Mouse (Mus musculus) forebrain, embryonic 14.5 days (tissue): ENCODE data around the gene Hs6st3. TPM values are rescaled to one million over a fixed set of nuclear protein-coding genes. Genes with fewer than 3 reads are reported as not detected.

Experiments
- ATAC-seq: fragments of 200-750 bp; cut with Nextera tagmentation; 2 replicates; pipeline ENCODE4 v1.8.0; 2017; ENCODE audit warnings: mild to moderate bottlenecking, moderate library complexity
- DNase-seq: peaks from one replicate; pipeline ENCODE4 v3.0.0-alpha.2; 2015; ENCODE audit warnings: low spot score
- H3K27ac ChIP-seq: fragments of 300-500 bp; sonication (generic); 2 replicates; pipeline ENCODE4 v1.5.1; 2014; ENCODE audit warnings: low read depth, mild to moderate bottlenecking, control low read depth, low read length, moderate library complexity
- H3K27me3 ChIP-seq: fragments of 300-500 bp; sonication (generic); replicated peaks from 2 replicates; pipeline ENCODE4 v1.6.1; 2014; ENCODE audit warnings: low read length, control low read depth, mixed read lengths; ENCODE audit not compliant: control insufficient read depth, insufficient read depth
- H3K36me3 ChIP-seq: fragments of 300-500 bp; sonication (generic); 2 replicates; pipeline ENCODE4 v1.6.1; 2014; ENCODE audit warnings: low read length, control low read depth; ENCODE audit not compliant: control insufficient read depth, insufficient read depth
- H3K4me1 ChIP-seq: fragments of 300-500 bp; sonication (generic); 2 replicates; pipeline ENCODE4 v1.6.1; 2014; ENCODE audit warnings: antibody characterized with exemption, low read length, control low read depth; ENCODE audit not compliant: control insufficient read depth, insufficient read depth
- H3K4me2 ChIP-seq: fragments of 300-500 bp; sonication (generic); 2 replicates; pipeline ENCODE4 v1.6.1; 2014; ENCODE audit warnings: mild to moderate bottlenecking, control low read depth, low read length
- H3K4me3 ChIP-seq: fragments of 300-500 bp; sonication (generic); 2 replicates; pipeline ENCODE4 v1.5.1; 2014; ENCODE audit warnings: low read depth, low read length, control low read depth
- H3K9ac ChIP-seq: fragments of 300-500 bp; sonication (generic); 2 replicates; pipeline ENCODE4 v1.6.1; 2014; ENCODE audit warnings: mild to moderate bottlenecking, low read length, control low read depth, moderate library complexity
- H3K9me3 ChIP-seq: fragments of 300-500 bp; sonication (generic); replicated peaks from 2 replicates; pipeline ENCODE4 v1.6.1; 2016; ENCODE audit warnings: low read length, control low read depth, mixed read lengths; ENCODE audit not compliant: control insufficient read depth
- WGBS: fragments of 180-500 bp; shearing (Covaris S2); extraction: QIAGEN DNeasy Blood & Tissue Kit; methylation state at CpG from one replicate; pipeline ENCODE4 v1.1.7; 2014; 5-methylcytosine and 5-hydroxymethylcytosine counted together
- polyA plus RNA-seq: library from polyadenylated mRNA; unstranded; fragments of >200 nt; fragmentation: Nextera tagmentation; extraction: Ambion mirVana; gene quantifications from 2 replicates; pipeline ENCODE4 v1.2.1, GENCODE M21; 2014

The Hs6st3 gene
- polyA plus RNA-seq, 1 experiment from 2014 or later, result 0.50 TPM

GRCm38 (mm10) chr14:119347236-119347635 lies 209.1 kb downstream of the Hs6st3 start:
- ATAC-seq, result no peak
- Histone ChIP-seq H3K27ac (no peak overlapping the region), H3K4me1 (no peaks in the 10 kb centered on the region), H3K27me3 (no peaks in the 10 kb centered on the region), H3K4me3 (no peak overlapping the region), H3K9ac (no peak overlapping the region), H3K4me2 (no peak overlapping the region), H3K36me3 (no peaks in the 10 kb centered on the region), H3K9me3 (no peaks in the 10 kb centered on the region)
- WGBS, result 44% methylated on average over 11 of the region's 11 CpGs
- DNase-seq, result no peak

- Histone ChIP-seq H3K27me3 (no peaks in the 10 kb centered on the region), H3K36me3 (no peaks in the 10 kb centered on the region), H3K4me1 (no peaks in the 10 kb centered on the region), H3K4me2 (no peak overlapping the region), H3K9ac (no peak overlapping the region), H3K4me3 (no peak overlapping the region), H3K27ac (no peak overlapping the region), H3K9me3 (no peaks in the 10 kb centered on the region)
- DNase-seq (no peak), ATAC-seq (no peak)
- WGBS, result 95% methylated on average over 4 of the region's 4 CpGs
Observed at GRCm38 (mm10) chr14:119361414-119361813, 223.3 kb downstream of the Hs6st3 start.

DNA sequence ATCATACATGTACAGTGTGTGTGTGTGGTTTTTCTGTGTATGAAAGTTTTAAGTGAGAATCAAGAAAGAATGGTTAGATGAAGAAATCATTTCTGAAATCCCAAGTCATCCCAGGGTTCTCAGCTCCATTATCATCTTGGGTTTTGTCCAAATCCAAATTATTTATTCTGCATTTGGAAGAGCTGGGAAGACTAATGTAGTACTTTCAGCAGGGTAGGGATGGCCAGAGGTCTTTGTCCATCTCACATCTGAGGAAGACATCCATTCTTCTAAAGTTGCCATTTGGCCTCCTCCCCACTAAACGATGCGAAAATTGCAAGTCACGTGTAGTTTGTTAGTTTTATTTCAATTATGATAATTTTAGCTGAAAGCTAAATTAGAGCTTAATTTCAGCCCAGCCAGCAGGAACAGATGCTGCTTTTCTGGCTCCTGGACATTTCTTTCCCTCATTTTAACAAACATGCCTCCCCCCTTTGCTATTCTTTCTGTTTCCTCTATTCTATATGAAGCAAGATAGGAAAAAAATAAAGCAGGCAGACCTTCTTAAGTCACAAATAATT lies 229.8 kb downstream of the Hs6st3 start:
- H3K27me3 ChIP-seq, result no peaks in the 10 kb centered on the region
- no peak overlapping the region for H3K4me2 ChIP-seq
- H3K4me3 ChIP-seq, result no peak overlapping the region
- peak; percentile 41 for DNase-seq
- no peak for ATAC-seq
- H3K9ac ChIP-seq, result no peak overlapping the region
- no peak overlapping the region for H3K27ac ChIP-seq
- H3K4me1 ChIP-seq, result no peaks in the 10 kb centered on the region
- no peaks in the 10 kb centered on the region for H3K36me3 ChIP-seq
- H3K9me3 ChIP-seq, result no peaks in the 10 kb centered on the region
- 53% methylated on average over 3 of the region's 3 CpGs for WGBS

- DNase-seq, result no peak
- no peaks in the 10 kb centered on the region for H3K27me3 ChIP-seq
- no peaks in the 10 kb centered on the region for H3K36me3 ChIP-seq
- H3K9me3 ChIP-seq, result no peaks in the 10 kb centered on the region
- no peak overlapping the region for H3K4me3 ChIP-seq
- H3K4me1 ChIP-seq, result no peaks in the 10 kb centered on the region
- WGBS, result 75% methylated on average over 8 of the region's 8 CpGs
- no peak for ATAC-seq
- H3K27ac ChIP-seq, result no peak overlapping the region
- no peak overlapping the region for H3K9ac ChIP-seq
- no peak overlapping the region for H3K4me2 ChIP-seq
Observed at GRCm38 (mm10) chr14:119369274-119369673, 231.1 kb downstream of the Hs6st3 start.

DNA sequence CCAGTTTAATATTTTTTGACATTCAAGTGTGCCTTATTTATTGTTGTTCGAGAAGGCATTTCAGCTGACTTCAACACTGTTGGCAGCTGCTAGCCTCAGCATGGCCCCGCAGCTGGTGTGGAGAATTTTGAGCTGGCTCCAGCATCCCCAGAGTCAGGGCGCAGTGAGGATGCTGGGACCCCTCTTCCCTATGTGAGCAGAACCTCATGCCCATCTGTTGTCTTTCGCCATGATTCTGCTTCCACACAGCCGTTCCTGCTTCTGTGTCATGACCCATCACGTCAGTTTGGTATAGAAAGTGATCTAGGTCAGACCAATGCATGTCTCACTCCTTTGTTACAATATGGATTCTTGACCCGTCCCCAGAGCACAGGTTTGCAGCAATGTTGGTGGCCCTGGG lies 231.9 kb downstream of the Hs6st3 start:
- Histone ChIP-seq H3K4me3 (no peak overlapping the region), H3K4me1 (no peaks in the 10 kb centered on the region), H3K27me3 (no peaks in the 10 kb centered on the region), H3K36me3 (no peaks in the 10 kb centered on the region), H3K27ac (no peak overlapping the region), H3K9ac (no peak overlapping the region), H3K9me3 (no peaks in the 10 kb centered on the region), H3K4me2 (no peak overlapping the region)
- whole genome bisulfite sequencing, result 82% methylated on average over 7 of the region's 7 CpGs
- no peak for DNase-seq
- peak; percentile 34; the same call in 1 of the 2 replicates for ATAC-seq

GRCm38 (mm10) chr14:119379303-119379702 lies 241.2 kb downstream of the Hs6st3 start:
- no peak for ATAC-seq
- Histone ChIP-seq H3K4me1 (no peaks in the 10 kb centered on the region), H3K4me2 (no peak overlapping the region), H3K27me3 (no peaks in the 10 kb centered on the region), H3K9ac (no peak overlapping the region), H3K27ac (no peak overlapping the region), H3K36me3 (no peaks in the 10 kb centered on the region), H3K4me3 (no peak overlapping the region), H3K9me3 (no peaks in the 10 kb centered on the region)
- 86% methylated on average over 2 of the region's 2 CpGs for WGBS
- no peak for DNase-seq

- no peak overlapping the region for H3K4me3 ChIP-seq
- no peak for ATAC-seq
- no peaks in the 10 kb centered on the region for H3K27me3 ChIP-seq
- no peaks in the 10 kb centered on the region for H3K36me3 ChIP-seq
- H3K4me2 ChIP-seq, result no peak overlapping the region
- no peak overlapping the region for H3K27ac ChIP-seq
- no peak overlapping the region for H3K9ac ChIP-seq
- no peaks in the 10 kb centered on the region for H3K9me3 ChIP-seq
- DNase-seq, result no peak
- no peaks in the 10 kb centered on the region for H3K4me1 ChIP-seq
- WGBS, result 93% methylated on average over 10 of the region's 10 CpGs
Observed at GRCm38 (mm10) chr14:119401618-119402017, 263.5 kb downstream of the Hs6st3 start.

- no peak overlapping the region for H3K27ac ChIP-seq
- no peak overlapping the region for H3K9ac ChIP-seq
- ATAC-seq (no peak), DNase-seq (no peak)
- H3K4me1 ChIP-seq, result no peaks in the 10 kb centered on the region
- WGBS, result 62% methylated on average over 11 of the region's 11 CpGs
- no peaks in the 10 kb centered on the region for H3K9me3 ChIP-seq
- no peak overlapping the region for H3K4me3 ChIP-seq
- H3K4me2 ChIP-seq, result no peak overlapping the region
- no peaks in the 10 kb centered on the region for H3K27me3 ChIP-seq
- H3K36me3 ChIP-seq, result no peaks in the 10 kb centered on the region
Observed at GRCm38 (mm10) chr14:119409334-119410050, 271.4 kb downstream of the Hs6st3 start.

GRCm38 (mm10) chr14:119422894-119423293 lies 284.8 kb downstream of the Hs6st3 start:
- Histone ChIP-seq H3K27ac (no peak overlapping the region), H3K4me2 (no peak overlapping the region), H3K27me3 (no peaks in the 10 kb centered on the region), H3K4me1 (no peaks in the 10 kb centered on the region), H3K9ac (no peak overlapping the region), H3K36me3 (no peaks in the 10 kb centered on the region), H3K9me3 (no peaks in the 10 kb centered on the region), H3K4me3 (no peak overlapping the region)
- peak; percentile 38 for DNase-seq
- ATAC-seq, result no peak
- 79% methylated on average over 5 of the region's 5 CpGs for WGBS
